Mouse (Mus musculus) kidney, postnatal 10 days (tissue): ENCODE results near the gene Celf2.

Experiments used
- DNase-seq: peaks from one replicate; pipeline ENCODE4 v3.0.0; 2021; ENCODE audit warnings: mixed read lengths

Gene Celf2

GRCm38 (mm10) chr2:6720753-6721459 is 788.5 kb downstream of the Celf2 start:
- DNase-seq, result peak; percentile 16

GRCm38 (mm10) chr2:6718864-6719263 is 790.5 kb downstream of the Celf2 start:
- DNase-seq, result no peak

GRCm38 (mm10) chr2:6717953-6718352 is 791.4 kb downstream of the Celf2 start:
- no peak for DNase-seq

GRCm38 (mm10) chr2:6715562-6715961 is 793.8 kb downstream of the Celf2 start:
- DNase-seq, result no peak

- DNase-seq, result no peak
These were observed 795.8 kb downstream of the Celf2 start for GRCm38 (mm10) chr2:6713529-6713928.

- DNase-seq, result no peak
These were observed 798.5 kb downstream of the Celf2 start for GRCm38 (mm10) chr2:6710687-6711430.

GRCm38 (mm10) chr2:6707959-6708519 is 801.3 kb downstream of the Celf2 start:
- DNase-seq, result no peak

GRCm38 (mm10) chr2:6707276-6707675 is 802.1 kb downstream of the Celf2 start:
- no peak for DNase-seq

GRCm38 (mm10) chr2:6705929-6706739 is 803.2 kb downstream of the Celf2 start:
- no peak for DNase-seq

GRCm38 (mm10) chr2:6705475-6705874 is 803.9 kb downstream of the Celf2 start:
- DNase-seq, result no peak

- DNase-seq, result no peak
These were observed 804.6 kb downstream of the Celf2 start for GRCm38 (mm10) chr2:6704804-6705203.

GRCm38 (mm10) chr2:6704342-6704741 is 805.0 kb downstream of the Celf2 start:
- no peak for DNase-seq

- DNase-seq, result no peak
These were observed 813.0 kb downstream of the Celf2 start for GRCm38 (mm10) chr2:6696326-6696725.

GRCm38 (mm10) chr2:6695353-6695951 is 813.9 kb downstream of the Celf2 start:
- DNase-seq, result no peak

- no peak for DNase-seq
These were observed 819.7 kb downstream of the Celf2 start for GRCm38 (mm10) chr2:6689689-6690088.

- DNase-seq, result no peak
These were observed 831.1 kb downstream of the Celf2 start for GRCm38 (mm10) chr2:6678231-6678630.

- DNase-seq, result no peak
These were observed 831.9 kb downstream of the Celf2 start for GRCm38 (mm10) chr2:6677457-6677856.

GRCm38 (mm10) chr2:6674401-6674800 is 835.0 kb downstream of the Celf2 start:
- DNase-seq, result no peak

GRCm38 (mm10) chr2:6673418-6673817 is 835.9 kb downstream of the Celf2 start:
- DNase-seq, result no peak

- no peak for DNase-seq
These were observed 841.8 kb downstream of the Celf2 start for GRCm38 (mm10) chr2:6667611-6668010.

- DNase-seq, result no peak
These were observed 849.5 kb downstream of the Celf2 start for GRCm38 (mm10) chr2:6659834-6660233.

GRCm38 (mm10) chr2:6653719-6654118 is 855.6 kb downstream of the Celf2 start:
- no peak for DNase-seq

- DNase-seq, result no peak
These were observed 857.7 kb downstream of the Celf2 start for GRCm38 (mm10) chr2:6651697-6652096.
